Mouse (Mus musculus) cerebellum, adult 2 months (tissue): ENCODE measurements around the gene Faap100.

ENCODE experiments used
- CTCF ChIP-seq: fragments of 200-500 bp; IDR thresholded peaks from 2 replicates; pipeline ENCODE4 v1.5.1; 2011; ENCODE audit warnings: low read depth, mild to moderate bottlenecking, control low read depth, low read length, moderate library complexity, borderline replicate concordance; ENCODE audit not compliant: insufficient read depth
- POLR2A ChIP-seq: fragments of 200-500 bp; IDR thresholded peaks from 2 replicates; pipeline ENCODE4 v1.6.1; 2011; ENCODE audit warnings: low read length, control low read depth, borderline replicate concordance; ENCODE audit not compliant: insufficient read depth

DNA sequence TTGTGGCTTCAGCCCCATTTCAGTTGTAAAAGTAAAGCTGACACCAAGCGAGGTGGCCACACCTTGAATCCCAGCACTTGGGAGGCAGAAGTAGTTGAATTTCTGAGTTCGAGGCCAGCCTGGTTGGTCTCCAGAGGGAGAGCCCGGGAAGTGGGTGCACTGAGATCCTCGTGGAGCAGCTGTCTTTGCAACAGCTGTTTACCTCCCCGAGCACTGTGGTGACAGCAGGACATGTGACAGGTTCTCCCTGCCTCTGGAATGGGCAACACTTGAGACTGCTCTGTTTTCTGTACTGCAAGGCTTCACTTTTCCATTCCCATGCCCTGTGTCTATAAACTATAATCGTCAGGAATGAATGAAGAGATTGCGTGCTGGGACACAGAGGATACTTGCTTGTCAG, 39.3 kb upstream of the Faap100 start:
- TF ChIP-seq POLR2A (no peak), CTCF (no peak)
